Mouse (Mus musculus): ENCODE data around the gene Akap2.

DNA sequence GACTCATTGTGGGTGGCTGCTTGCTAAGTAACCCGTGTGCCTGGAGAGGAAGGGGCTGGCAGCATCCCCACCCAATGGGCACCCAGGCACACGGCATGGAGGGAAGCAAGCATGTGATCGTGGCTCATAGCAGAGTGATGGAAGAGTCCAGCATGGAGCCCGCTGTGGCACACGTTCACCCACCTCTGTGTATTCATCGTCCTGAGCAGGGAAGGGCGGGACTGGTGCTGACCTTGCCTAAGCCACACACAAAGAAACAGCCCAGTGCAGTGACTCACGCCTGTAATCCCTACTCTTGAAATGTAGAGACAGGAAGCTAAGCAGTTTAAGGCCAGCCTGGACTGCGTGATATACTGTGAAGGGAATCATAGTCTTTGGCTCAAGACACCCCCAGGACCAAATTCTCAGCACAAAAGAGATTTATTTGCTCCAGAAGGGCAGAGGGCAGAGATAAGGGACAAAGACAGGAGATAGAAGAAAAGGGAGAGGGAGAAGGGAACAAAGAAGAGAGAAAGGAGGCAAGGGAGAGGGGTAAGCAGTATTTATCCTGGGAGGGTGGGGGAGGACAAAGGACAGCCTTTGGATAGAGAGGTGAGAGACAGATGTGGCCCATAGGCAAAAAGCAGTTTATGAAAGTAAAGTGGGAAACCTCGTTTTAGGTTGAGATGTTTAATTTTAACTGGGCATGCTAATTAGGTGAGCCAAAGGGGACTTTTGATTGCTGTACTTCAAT lies 81.0 kb downstream of the Akap2 start:
- TF ChIP-seq CTCF (IDR thresholded peaks at IDR 0.05; ENCODE audit: low read depth) (no peak), EP300 (IDR thresholded peaks at IDR 0.05; ENCODE audit: low read depth) (no peak)

All from liver, embryonic 14.5 days (tissue).